In genomic region chr15:100825249-100825856, GRCm38 (mm10) we compare ENCODE assay signal across 10 mouse cellular contexts. TPM values are rescaled to one million over a fixed set of nuclear protein-coding genes. Genes with fewer than 3 reads are reported as not detected.
DNase-seq lines count a peak whose midpoint lies in the region; ATAC-seq and TF ChIP-seq lines count a peak whose summit lies in the region.
"Had no signal": no experiment of that assay in that cellular context is flagged by ENCODE, and none has a peak within 500 bp of the region (broad histone marks: within the 10 kb centered on the region; RNA-seq: fewer than 3 reads in every experiment).

No protein-coding gene starts in this region.

- TF ChIP-seq CTCF in kidney, adult 2 months (conservative IDR thresholded peaks at IDR 0.05; ENCODE audit: insufficient read depth, insufficient read length, low read depth, low read length), result no peak

- DNase-seq in liver, embryonic 11.5 days (ENCODE audit: low spot score), result no peak
- DNase-seq in liver, result no peak
- peak; percentile 75 to 88 for DNase-seq in left cerebral cortex, postnatal 25 days (ENCODE audit: low spot score in 2 of 2)
- peak; percentile 76 to 82 for DNase-seq in right cerebral cortex, postnatal 36 days (ENCODE audit: low spot score in 2 of 2)
- no peak for DNase-seq in lung, postnatal 14 days
- DNase-seq in kidney, adult 2 months, result no peak
- no peak for DNase-seq in ovary, adult 18-20 months (ENCODE audit: low spot score)

- H3K4me2 ChIP-seq in liver, embryonic 11.5 days, result peak overlapping the region; percentile 20; the same call in 1 of the 2 replicates
- H3K4me2 ChIP-seq in forebrain, embryonic 16.5 days (ENCODE audit: low read length), result peak overlapping the region; percentile 42

- no peak for TF ChIP-seq POLR2A in kidney, adult 2 months (IDR thresholded peaks at IDR 0.05; ENCODE audit: low read depth, low read length)

- no peak overlapping the region for H3K27ac ChIP-seq in liver, embryonic 11.5 days (ENCODE audit: low read depth, low read length)
- H3K27ac ChIP-seq in forebrain, embryonic 16.5 days (ENCODE audit: low read length), result no peak overlapping the region
- no peak overlapping the region for H3K27ac ChIP-seq in kidney, adult 2 months (ENCODE audit: insufficient read depth, low read depth, low read length)
- H3K27ac ChIP-seq: liver, embryonic 14.5 days had no signal

- H3K9me3 ChIP-seq in liver, embryonic 11.5 days (ENCODE audit: control insufficient read depth, low read length), result no peaks in the 10 kb centered on the region
- H3K9me3 ChIP-seq in forebrain, embryonic 16.5 days (ENCODE audit: control insufficient read depth, low read length), result no peaks in the 10 kb centered on the region

- H3K36me3 ChIP-seq in liver, embryonic 11.5 days (ENCODE audit: control insufficient read depth, insufficient read depth, low read length), result no peaks in the 10 kb centered on the region
- H3K36me3 ChIP-seq in forebrain, embryonic 16.5 days (ENCODE audit: control insufficient read depth, insufficient read depth), result no peaks in the 10 kb centered on the region
- no peaks in the 10 kb centered on the region for H3K36me3 ChIP-seq in kidney, adult 2 months (ENCODE audit: control insufficient read depth, insufficient read depth, low read length)

- intact Hi-C loops in left cerebral cortex, postnatal 25 days (cut with DNase I), result no loop called here

- ATAC-seq in liver, embryonic 11.5 days (replicated peaks; ENCODE audit: low FRiP score), result no peak
- ATAC-seq in forebrain, embryonic 16.5 days, result peak; percentile 65; the same call in 1 of the 2 replicates

- peaks cover 26% of the 10 kb centered on the region for H3K27me3 ChIP-seq in liver, embryonic 11.5 days (replicated peaks; ENCODE audit: control insufficient read depth, insufficient read depth, low read length)
- H3K27me3 ChIP-seq in forebrain, embryonic 16.5 days (replicated peaks; ENCODE audit: control insufficient read depth, insufficient read depth, low read length), result no peaks in the 10 kb centered on the region
- H3K27me3 ChIP-seq in kidney, adult 2 months (replicated peaks; ENCODE audit: control insufficient read depth, insufficient read depth, low read length), result no peaks in the 10 kb centered on the region

- no peaks in the 10 kb centered on the region for H3K4me1 ChIP-seq in liver, embryonic 11.5 days (replicated peaks; ENCODE audit: control insufficient read depth, insufficient read depth, low read length)
- H3K4me1 ChIP-seq in forebrain, embryonic 16.5 days (replicated peaks; ENCODE audit: control insufficient read depth, insufficient read depth, low read length), result peaks cover 12% of the 10 kb centered on the region
- H3K4me1 ChIP-seq in kidney, adult 2 months (ENCODE audit: control insufficient read depth, insufficient read depth, low read length), result peaks cover 3% of the 10 kb centered on the region; the same call in 1 of the 2 replicates

- 24% methylated on average over 25 of the region's 26 CpGs for WGBS in liver, embryonic 11.5 days
- WGBS in forebrain, embryonic 16.5 days, result 14% methylated on average over 24 of the region's 26 CpGs
- 11% methylated on average over 26 of the region's 26 CpGs for WGBS in kidney, adult 2 months

- H3K4me3 ChIP-seq in liver, embryonic 11.5 days (ENCODE audit: low read depth, low read length), result no peak overlapping the region
- H3K4me3 ChIP-seq in forebrain, embryonic 16.5 days (replicated peaks; ENCODE audit: low read length), result peak overlapping the region; percentile 15; the same call in 1 of the 2 replicates
- H3K4me3 ChIP-seq in kidney, adult 2 months (ENCODE audit: insufficient read depth, low read depth, low read length), result no peak overlapping the region
- H3K4me3 ChIP-seq: erythroblast, embryonic 14.5 days had no signal

- no peak overlapping the region for H3K9ac ChIP-seq in liver, embryonic 11.5 days (ENCODE audit: low read depth, low read length)
- peak overlapping the region; percentile 26; the same call in 1 of the 2 replicates for H3K9ac ChIP-seq in forebrain, embryonic 16.5 days (replicated peaks; ENCODE audit: low read depth, low read length)
- H3K9ac ChIP-seq: liver, embryonic 14.5 days had no signal

RNA-seq across cellular contexts. Expression of gene Scn8a, which starts 44.3 kb away (rescaled TPM):
- polyA plus RNA-seq in liver, embryonic 11.5 days (2014; fragmentation: Nextera tagmentation; extraction: Ambion mirVana), result 0.71 and 0.73 TPM in 2 replicates
- polyA plus RNA-seq in forebrain, embryonic 16.5 days (2015; fragmentation: Nextera tagmentation; extraction: Ambion mirVana), result 19.3 and 23.0 TPM in 2 replicates
- 100 to 1,000 TPM; 212 to 242 TPM for total RNA-seq in left cerebral cortex, postnatal 25 days (2021)
- 0.45 TPM in 2 replicates for polyA plus RNA-seq in kidney, adult 2 months (2012; rRNA removed)
- polyA plus RNA-seq: erythroblast, embryonic 14.5 days had no signal

Comparison
In these comparisons a context has a peak if more than half of its experiments do, and no peak if none do; other contexts are left out.
1. DNase-seq: peak in left cerebral cortex, postnatal 25 days (2 of 2) and right cerebral cortex, postnatal 36 days (2 of 2); none in liver, embryonic 11.5 days (single experiment), liver (single experiment), lung, postnatal 14 days (single experiment), kidney, adult 2 months (single experiment) and ovary, adult 18-20 months (single experiment).
2. RNA of gene Scn8a, which starts 44.3 kb away (polyA plus RNA-seq): 19.3 to 23.0 TPM in forebrain, embryonic 16.5 days; 0.71 to 0.73 TPM in liver, embryonic 11.5 days and 0.45 TPM in kidney, adult 2 months; every median in the first group is over 10 times any median in the second.